In the genomic region with DNA sequence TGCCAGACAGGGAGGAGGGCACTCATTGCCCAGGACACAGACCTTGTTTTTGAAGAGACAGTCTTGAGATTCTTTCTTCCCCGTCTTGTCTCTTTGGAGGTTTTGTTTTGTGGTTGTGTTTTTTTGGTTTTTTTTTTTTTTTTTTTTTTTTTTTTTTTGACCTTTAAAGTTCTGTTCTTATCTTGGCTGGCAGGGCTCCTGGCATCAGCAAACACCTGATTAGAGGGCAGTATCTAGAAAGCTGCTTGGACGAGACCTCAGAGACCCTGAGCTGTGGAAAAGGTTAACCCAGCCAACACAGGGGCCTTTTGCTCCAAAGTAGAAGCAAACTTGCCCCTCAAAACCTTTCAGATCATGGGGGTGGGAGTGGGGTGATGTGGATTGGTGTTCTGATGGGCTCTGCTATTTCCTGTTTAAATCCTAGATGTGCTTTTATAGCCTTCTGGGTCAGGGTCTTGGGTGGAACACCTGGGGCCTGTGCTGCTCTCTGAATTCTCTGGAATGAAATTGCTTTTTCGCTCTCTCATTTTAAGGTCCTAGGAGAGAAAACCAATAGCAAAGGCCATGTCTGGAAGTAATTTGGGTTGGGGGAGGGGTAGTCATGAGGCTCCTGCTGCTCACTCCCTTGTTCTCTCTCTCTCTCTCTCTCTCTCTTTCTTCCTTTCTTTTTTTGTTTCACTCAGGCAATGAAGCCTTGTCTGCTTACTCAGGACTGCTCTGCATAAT, we compare ENCODE assay signal across 12 mouse cellular contexts. TPM values are rescaled to one million over a fixed set of nuclear protein-coding genes. Genes with fewer than 3 reads are reported as not detected.
DNase-seq lines count a peak whose midpoint lies in the region; ATAC-seq lines count a peak whose summit lies in the region.
"Had no signal": no experiment of that assay in that cellular context is flagged by ENCODE, and none has a peak within 500 bp of the region (broad histone marks: within the 10 kb centered on the region; RNA-seq: fewer than 3 reads in every experiment).

No protein-coding gene starts in this region.

- no peak overlapping the region for H3K9ac ChIP-seq in heart, embryonic 11.5 days (ENCODE audit: low read depth, low read length)
- H3K9ac ChIP-seq in limb, embryonic 13.5 days, result no peak overlapping the region

- no peaks in the 10 kb centered on the region for H3K9me3 ChIP-seq in heart, embryonic 11.5 days (replicated peaks; ENCODE audit: control insufficient read depth, low read length)
- H3K9me3 ChIP-seq in limb, embryonic 13.5 days, result no peaks in the 10 kb centered on the region

- 48% methylated on average over 3 of the region's 3 CpGs for WGBS in heart, embryonic 11.5 days (ENCODE audit: insufficient replicate concordance)
- 34% methylated on average over 3 of the region's 3 CpGs for WGBS in limb, embryonic 13.5 days

- no peaks in the 10 kb centered on the region for H3K36me3 ChIP-seq in heart, embryonic 11.5 days (ENCODE audit: control insufficient read depth, insufficient read depth, low read length)
- no peaks in the 10 kb centered on the region for H3K36me3 ChIP-seq in limb, embryonic 13.5 days

- peaks cover 21% of the 10 kb centered on the region for H3K4me1 ChIP-seq in heart, embryonic 11.5 days (ENCODE audit: control insufficient read depth, insufficient read depth, low read length)
- peaks cover 58% of the 10 kb centered on the region for H3K4me1 ChIP-seq in limb, embryonic 13.5 days

- no peaks in the 10 kb centered on the region for H3K27me3 ChIP-seq in heart, embryonic 11.5 days (ENCODE audit: control insufficient read depth, insufficient read depth, low read length)
- no peaks in the 10 kb centered on the region for H3K27me3 ChIP-seq in limb, embryonic 13.5 days

- H3K4me3 ChIP-seq in heart, embryonic 11.5 days (ENCODE audit: low read depth, low read length), result no peak overlapping the region
- no peak overlapping the region for H3K4me3 ChIP-seq in limb, embryonic 13.5 days

- DNase-seq in heart, postnatal 25 days (ENCODE audit: low spot score), result no peak
- peak; percentile 43 for DNase-seq in 3T3-L1 (ENCODE audit: low read depth, low spot score)
- DNase-seq in embryo, embryonic 11.5 days (ENCODE audit: low read depth, low spot score), result peak; percentile 63
- DNase-seq in spleen, adult 12 weeks (ENCODE audit: low spot score), result no peak
- no peak for DNase-seq in cerebellum, postnatal 4 days (ENCODE audit: low spot score in 2 of 2)
- DNase-seq in left cerebral cortex, adult 9 months (ENCODE audit: low spot score in 2 of 2), result no peak
- DNase-seq: lung, postnatal 14 days; right cerebral cortex, postnatal 14 days; thymus, adult 18-20 months had no signal

- H3K4me2 ChIP-seq in heart, embryonic 11.5 days, result no peak overlapping the region
- H3K4me2 ChIP-seq in limb, embryonic 13.5 days (replicated peaks), result 0 out of 2 replicates have a peak overlapping the region, but pooled peaks have one; percentile 14

- peak overlapping the region; percentile 13; the same call in 1 of the 2 replicates for H3K27ac ChIP-seq in heart, embryonic 11.5 days (ENCODE audit: low read depth, low read length)
- peak overlapping the region; percentile 93 for H3K27ac ChIP-seq in limb, embryonic 13.5 days

- intact Hi-C loops in heart, postnatal 25 days (cut with DNase I), result no loop called here

- no peak for ATAC-seq in heart, embryonic 11.5 days (replicated peaks; ENCODE audit: insufficient number of reproducible peaks, low FRiP score, low TSS enrichment)
- peak; percentile 21; the same call in 1 of the 2 replicates for ATAC-seq in limb, embryonic 13.5 days (ENCODE audit: low FRiP score, low read depth)
- ATAC-seq: inflammation-experienced regulatory T-cells, adult 6 months had no signal

RNA-seq across cellular contexts. Expression of gene Adpgk, which starts 2.5 kb away (rescaled TPM):
- 29.5 and 29.6 TPM in 2 replicates for polyA plus RNA-seq in heart, embryonic 11.5 days (2014; fragmentation: Nextera tagmentation; extraction: Ambion mirVana)
- total RNA-seq in heart, postnatal 25 days (2021), result 1 to 10 TPM; 7.5 to 8.3 TPM
- polyA plus RNA-seq in limb, embryonic 13.5 days (2015; fragmentation: Nextera tagmentation; extraction: Ambion mirVana), result 45.6 and 48.9 TPM in 2 replicates

Comparison
In these comparisons a context has a peak if more than half of its experiments do, and no peak if none do; other contexts are left out.
1. DNase-seq: peak in 3T3-L1 (single experiment) and embryo, embryonic 11.5 days (single experiment); none in heart, postnatal 25 days (single experiment), spleen, adult 12 weeks (single experiment), cerebellum, postnatal 4 days (0 of 2) and left cerebral cortex, adult 9 months (0 of 2).